Mouse (Mus musculus): ENCODE results near the gene Stk11.
A peak's percentile ranks its signal among the peaks of the same experiment; 100 is the strongest.

Gene Stk11

GRCm38 (mm10) chr10:80144864-80145838 lies 29.5 kb downstream of the Stk11 start:
- peak; percentile 53 for DNase-seq (ENCODE audit: low spot score)

- DNase-seq (ENCODE audit: low spot score), result no peak
Measured at GRCm38 (mm10) chr10:80145896-80146295, 30.3 kb downstream of the Stk11 start.

GRCm38 (mm10) chr10:80146568-80147011 lies 31.0 kb downstream of the Stk11 start:
- DNase-seq (ENCODE audit: low spot score), result no peak

- no peak for DNase-seq (ENCODE audit: low spot score)
Measured at GRCm38 (mm10) chr10:80147146-80147718, 31.6 kb downstream of the Stk11 start.

- DNase-seq (ENCODE audit: low spot score), result peak; percentile 88
Measured at GRCm38 (mm10) chr10:80147719-80148601, 32.4 kb downstream of the Stk11 start, which contains the start of gene Midn. Gene Midn, plus strand, starts transcription at chr10:80148272.

- DNase-seq (ENCODE audit: low spot score), result peak; percentile 93
Measured at GRCm38 (mm10) chr10:80148610-80149290, 33.1 kb downstream of the Stk11 start.

- DNase-seq (ENCODE audit: low spot score), result peak; percentile 88
Measured at GRCm38 (mm10) chr10:80149291-80150225, 34.0 kb downstream of the Stk11 start.

GRCm38 (mm10) chr10:80150226-80151210 lies 34.9 kb downstream of the Stk11 start:
- DNase-seq (ENCODE audit: low spot score), result peak; percentile 52

GRCm38 (mm10) chr10:80151211-80152034 lies 35.8 kb downstream of the Stk11 start:
- DNase-seq (ENCODE audit: low spot score), result peak; percentile 39

GRCm38 (mm10) chr10:80152071-80152872 lies 36.7 kb downstream of the Stk11 start:
- DNase-seq (ENCODE audit: low spot score), result peak; percentile 46

- DNase-seq (ENCODE audit: low spot score), result no peak
Measured at GRCm38 (mm10) chr10:80152873-80153260, 37.3 kb downstream of the Stk11 start.

- no peak for DNase-seq (ENCODE audit: low spot score)
Measured at GRCm38 (mm10) chr10:80153713-80154112, 38.1 kb downstream of the Stk11 start.

- DNase-seq (ENCODE audit: low spot score), result no peak
Measured at GRCm38 (mm10) chr10:80154384-80154783, 38.8 kb downstream of the Stk11 start.

GRCm38 (mm10) chr10:80155277-80155676 lies 39.7 kb downstream of the Stk11 start:
- DNase-seq (ENCODE audit: low spot score), result no peak

GRCm38 (mm10) chr10:80156002-80156751 lies 40.6 kb downstream of the Stk11 start:
- no peak for DNase-seq (ENCODE audit: low spot score)

- DNase-seq (ENCODE audit: low spot score), result no peak
Measured at GRCm38 (mm10) chr10:80156752-80157053, 41.1 kb downstream of the Stk11 start.
